Mouse (Mus musculus): ENCODE results near the gene Mpp3. TPM values are rescaled to one million over a fixed set of nuclear protein-coding genes. Genes with fewer than 3 reads are reported as not detected.

Gene Mpp3
- 35.6 and 36.2 TPM in 2 replicates for polyA plus RNA-seq (2016; fragmentation: Nextera tagmentation; extraction: Ambion mirVana)

DNA sequence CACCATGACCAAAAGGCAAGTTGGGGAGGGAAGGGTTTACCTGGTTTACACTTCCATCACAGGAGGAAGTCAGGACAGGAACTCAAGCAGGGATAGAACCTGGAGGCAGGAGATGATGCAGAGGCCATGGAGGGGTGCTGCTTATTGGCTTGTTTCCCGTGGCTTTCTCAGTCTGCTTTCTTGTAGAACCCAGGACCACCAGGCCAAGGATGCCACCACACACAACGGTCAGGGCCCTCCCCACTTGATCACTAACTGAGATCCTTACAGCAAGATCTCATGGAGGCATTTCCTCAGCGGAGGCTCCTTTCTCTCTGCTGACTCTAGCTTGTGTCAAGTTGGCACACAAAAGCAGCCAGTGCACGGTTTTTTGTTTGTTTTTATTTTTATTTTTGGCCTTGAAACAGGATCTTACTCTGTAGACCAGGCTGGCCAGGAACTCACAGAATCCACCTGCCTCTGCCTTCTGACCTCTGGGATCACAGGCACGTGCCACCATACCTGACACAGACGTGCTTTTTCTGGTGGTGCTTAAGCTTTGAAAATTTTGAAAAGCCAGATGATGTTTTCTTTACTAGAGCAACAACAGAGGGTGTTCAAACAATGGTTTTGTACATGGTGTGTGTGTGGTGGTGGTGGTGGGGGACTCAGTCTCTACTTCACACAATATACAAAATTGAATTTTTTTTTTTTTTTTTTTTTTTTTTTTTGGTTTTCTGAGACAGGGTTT is at the start of gene Mpp3:
TSS of gene Mpp3 (minus strand) at position 375 of the 730 bp plus-strand sequence.
- Histone ChIP-seq H3K9me3 (replicated peaks) (no peaks in the 10 kb centered on the region), H3K27ac (peak within 1 kb of the TSS; percentile 90), H3K4me1 (peaks cover 36% of the 10 kb centered on the region), H3K36me3 (no peaks in the 10 kb centered on the region), H3K9ac (peak within 1 kb of the TSS; percentile 83), H3K4me3 (peak within 1 kb of the TSS; percentile 68), H3K27me3 (peaks cover 4% of the 10 kb centered on the region; the same call in 1 of the 2 replicates), H3K4me2 (replicated peaks) (peak within 1 kb of the TSS; percentile 83)
- 73% methylated on average over 6 of the region's 6 CpGs for WGBS
- ATAC-seq (ENCODE audit: low FRiP score), result no peak

DNA sequence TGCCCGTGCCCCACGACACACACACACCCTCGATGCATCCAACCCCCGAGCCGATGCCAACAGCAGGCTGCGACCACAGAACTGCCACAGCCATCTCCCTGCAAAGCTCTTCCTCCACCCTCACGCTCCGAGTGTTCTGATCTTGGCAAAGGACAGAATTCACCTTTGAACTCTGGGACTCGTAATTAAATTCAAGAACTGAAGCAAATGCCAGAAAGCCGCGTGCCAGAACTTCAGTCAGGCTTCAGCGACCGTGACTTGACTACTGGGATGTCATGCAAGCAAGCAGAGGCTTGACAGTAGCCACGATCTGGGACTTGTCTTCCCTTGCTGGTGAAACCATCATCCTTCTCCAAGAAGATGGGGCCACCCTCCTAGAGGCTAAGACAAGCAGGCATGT is 45.5 kb upstream of the Mpp3 start:
- Histone ChIP-seq H3K4me1 (peaks cover 12% of the 10 kb centered on the region), H3K4me2 (replicated peaks) (no peak overlapping the region), H3K36me3 (peaks cover 14% of the 10 kb centered on the region), H3K27me3 (no peaks in the 10 kb centered on the region), H3K9me3 (replicated peaks) (no peaks in the 10 kb centered on the region), H3K4me3 (no peak overlapping the region), H3K9ac (no peak overlapping the region), H3K27ac (no peak overlapping the region)
- 74% methylated on average over 14 of the region's 14 CpGs for WGBS
- no peak for ATAC-seq (ENCODE audit: low FRiP score)

DNA sequence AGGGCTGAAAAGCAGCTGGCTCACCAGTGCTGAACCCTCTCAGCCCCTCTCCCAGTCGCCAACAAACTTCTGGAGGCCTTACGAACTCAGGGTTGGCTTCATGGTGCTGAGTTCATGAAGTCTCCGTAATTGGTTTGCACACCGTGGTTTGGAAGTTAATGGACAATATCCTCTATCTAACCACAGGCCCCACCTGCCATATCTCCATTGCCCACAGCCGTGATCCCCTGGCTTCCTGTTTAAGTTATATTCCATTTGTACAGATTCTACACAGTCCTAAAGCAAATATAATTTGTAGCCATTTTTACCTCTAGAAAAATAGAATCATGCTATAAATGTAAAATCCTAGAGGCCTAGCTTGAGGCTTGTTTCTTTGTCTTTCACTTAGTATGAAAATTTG is 44.5 kb upstream of the Mpp3 start:
- no peak overlapping the region for H3K9ac ChIP-seq
- WGBS, result 89% methylated on average over 5 of the region's 5 CpGs
- H3K27me3 ChIP-seq, result no peaks in the 10 kb centered on the region
- H3K4me2 ChIP-seq (replicated peaks), result no peak overlapping the region
- H3K9me3 ChIP-seq (replicated peaks), result no peaks in the 10 kb centered on the region
- ATAC-seq (ENCODE audit: low FRiP score), result no peak
- H3K27ac ChIP-seq, result no peak overlapping the region
- H3K4me1 ChIP-seq, result peaks cover 12% of the 10 kb centered on the region
- peaks cover 6% of the 10 kb centered on the region; the same call in 1 of the 2 replicates for H3K36me3 ChIP-seq
- H3K4me3 ChIP-seq, result no peak overlapping the region

DNA sequence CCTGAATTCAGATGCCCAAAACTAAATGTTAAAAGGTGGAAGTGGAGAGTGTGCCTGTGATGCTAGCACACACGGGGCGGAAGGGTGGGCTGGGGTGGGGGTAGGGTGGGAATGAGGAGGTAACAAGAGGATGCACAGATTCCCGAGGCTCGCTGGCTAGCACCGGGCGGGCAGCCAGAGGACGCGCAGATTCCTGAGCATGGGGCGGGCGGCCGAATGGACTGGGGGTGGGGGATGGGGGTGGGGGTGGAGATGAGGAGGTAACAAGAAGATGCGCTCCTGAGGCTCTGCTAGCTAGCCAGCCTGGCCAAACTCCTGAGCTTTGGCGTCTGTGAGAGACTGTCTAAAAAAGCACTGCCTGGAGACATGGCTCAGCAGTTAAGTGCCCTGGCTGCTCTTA is 42.2 kb upstream of the Mpp3 start:
- Histone ChIP-seq H3K4me2 (replicated peaks) (peak overlapping the region; percentile 23), H3K4me1 (peaks cover 12% of the 10 kb centered on the region), H3K36me3 (no peaks in the 10 kb centered on the region), H3K27ac (no peak overlapping the region), H3K9ac (no peak overlapping the region), H3K9me3 (replicated peaks) (no peaks in the 10 kb centered on the region), H3K27me3 (no peaks in the 10 kb centered on the region), H3K4me3 (no peak overlapping the region; the same call in 1 of the 2 replicates)
- WGBS, result 7% methylated on average over 13 of the region's 13 CpGs
- ATAC-seq (ENCODE audit: low FRiP score), result no peak

DNA sequence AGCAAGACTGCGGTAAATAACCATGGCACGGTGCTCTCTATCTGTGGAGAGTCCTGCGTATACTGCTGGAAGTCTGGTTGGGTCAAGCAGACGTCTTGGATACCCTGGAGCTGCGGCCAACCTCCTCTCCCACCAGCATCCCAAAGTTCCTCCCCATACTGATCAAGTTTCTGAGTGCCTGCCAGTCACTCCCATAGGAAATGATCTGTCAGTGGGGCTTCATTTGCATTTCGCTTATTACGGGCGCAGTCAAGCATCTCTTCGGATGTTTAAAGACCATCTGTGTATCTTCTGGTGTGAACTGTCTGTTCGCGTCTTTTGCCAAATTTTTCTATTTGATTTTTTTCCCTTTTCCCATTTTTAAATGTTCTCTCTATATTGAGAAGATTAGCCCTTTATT is 41.4 kb upstream of the Mpp3 start:
- no peak overlapping the region for H3K9ac ChIP-seq

DNA sequence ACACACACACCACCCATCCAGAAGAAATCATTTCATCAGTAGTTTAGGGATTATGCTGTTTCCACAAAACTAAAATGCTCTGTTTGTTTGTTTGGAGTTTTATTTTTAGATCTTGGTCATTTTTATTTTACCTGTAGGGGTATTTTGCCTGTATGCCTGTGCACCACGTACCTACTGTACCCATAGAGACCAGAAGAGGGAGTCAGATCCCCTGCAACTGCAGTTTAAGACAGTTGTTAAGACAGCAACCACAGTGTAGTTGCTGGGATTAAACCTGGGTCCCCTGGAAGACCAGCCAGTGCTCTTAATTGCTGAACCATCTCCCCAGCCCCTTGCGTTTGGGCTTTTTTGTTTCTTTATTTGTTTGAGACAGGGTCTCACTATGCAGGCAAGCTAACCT is 40.7 kb upstream of the Mpp3 start:
- no peaks in the 10 kb centered on the region for H3K27me3 ChIP-seq
- no peak overlapping the region for H3K9ac ChIP-seq
- H3K36me3 ChIP-seq, result no peaks in the 10 kb centered on the region

More for the DNA sequence above, 41.4 kb upstream of the Mpp3 start:
- Histone ChIP-seq H3K4me2 (replicated peaks) (no peak overlapping the region), H3K4me1 (peaks cover 12% of the 10 kb centered on the region), H3K4me3 (no peak overlapping the region), H3K9me3 (replicated peaks) (no peaks in the 10 kb centered on the region), H3K27me3 (no peaks in the 10 kb centered on the region), H3K36me3 (no peaks in the 10 kb centered on the region), H3K27ac (no peak overlapping the region)
- no peak for ATAC-seq (ENCODE audit: low FRiP score)
- WGBS, result 47% methylated on average over 11 of the region's 11 CpGs

DNA sequence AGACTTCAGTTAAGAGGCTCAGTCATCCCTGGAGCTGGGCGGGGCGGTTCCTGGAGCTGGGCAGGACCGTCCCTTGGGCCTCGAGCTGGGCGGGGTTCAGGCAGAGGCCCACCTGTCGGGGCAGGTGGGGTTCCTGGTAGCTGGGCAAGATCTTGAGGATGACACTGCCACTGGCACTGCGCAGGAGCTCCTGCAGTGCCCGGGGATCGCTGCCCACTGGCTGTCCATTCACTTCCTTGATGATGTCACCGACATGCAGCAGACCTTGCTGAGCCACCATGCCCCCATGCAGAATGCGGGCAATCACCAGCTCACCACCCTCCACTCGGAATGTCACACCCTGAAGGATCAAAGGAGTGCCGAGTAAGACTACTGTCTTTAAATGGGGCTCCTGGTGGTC is 34.8 kb upstream of the Mpp3 start:
- Histone ChIP-seq H3K4me2 (replicated peaks) (no peak overlapping the region), H3K4me1 (peaks cover 6% of the 10 kb centered on the region), H3K9me3 (replicated peaks) (no peaks in the 10 kb centered on the region), H3K4me3 (no peak overlapping the region), H3K36me3 (peaks cover 28% of the 10 kb centered on the region), H3K27me3 (peaks cover 13% of the 10 kb centered on the region), H3K9ac (no peak overlapping the region), H3K27ac (no peak overlapping the region)
- ATAC-seq (ENCODE audit: low FRiP score), result no peak
- WGBS, result 74% methylated on average over 13 of the region's 13 CpGs

More for the DNA sequence above, 40.7 kb upstream of the Mpp3 start:
- peaks cover 12% of the 10 kb centered on the region for H3K4me1 ChIP-seq
- no peak for ATAC-seq (ENCODE audit: low FRiP score)
- no peaks in the 10 kb centered on the region for H3K9me3 ChIP-seq (replicated peaks)
- H3K4me2 ChIP-seq (replicated peaks), result no peak overlapping the region
- H3K4me3 ChIP-seq, result no peak overlapping the region
- WGBS, result 32% methylated on average over 2 of the region's 2 CpGs
- no peak overlapping the region for H3K27ac ChIP-seq

DNA sequence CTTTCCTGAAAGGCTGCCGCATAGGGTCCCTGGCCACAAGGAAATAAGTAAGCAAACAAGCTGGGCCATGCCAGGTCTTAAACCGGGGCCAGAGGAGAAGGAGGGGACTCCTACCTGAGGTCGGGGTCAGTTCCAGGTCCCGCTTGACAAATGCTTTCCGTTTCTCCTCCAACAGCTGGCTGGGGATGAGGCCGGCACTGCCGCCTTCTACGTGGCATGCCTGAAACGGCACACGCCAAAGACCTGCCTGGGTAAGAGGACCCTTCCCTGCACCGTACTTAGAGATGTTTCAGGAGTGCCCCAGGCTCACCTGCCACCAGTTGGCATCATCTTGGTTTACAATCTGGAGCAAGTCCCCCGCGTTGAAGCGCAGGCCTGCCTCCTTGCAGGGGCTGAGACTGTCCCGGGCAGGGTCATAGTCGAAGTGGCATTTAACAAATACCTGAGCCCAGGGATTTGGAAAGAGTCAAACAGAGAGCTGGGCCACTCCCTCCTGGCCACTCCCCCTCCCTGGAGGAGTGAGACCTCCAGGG is 33.7 kb upstream of the Mpp3 start:
- Histone ChIP-seq H3K27me3 (peaks cover 13% of the 10 kb centered on the region), H3K4me2 (replicated peaks) (peak overlapping the region; percentile 77; the same call in 1 of the 2 replicates), H3K27ac (no peak overlapping the region), H3K9ac (no peak overlapping the region), H3K36me3 (peaks cover 28% of the 10 kb centered on the region), H3K4me1 (peaks cover 6% of the 10 kb centered on the region), H3K4me3 (no peak overlapping the region), H3K9me3 (replicated peaks) (no peaks in the 10 kb centered on the region)
- no peak for ATAC-seq (ENCODE audit: low FRiP score)
- WGBS, result 23% methylated on average over 16 of the region's 16 CpGs

DNA sequence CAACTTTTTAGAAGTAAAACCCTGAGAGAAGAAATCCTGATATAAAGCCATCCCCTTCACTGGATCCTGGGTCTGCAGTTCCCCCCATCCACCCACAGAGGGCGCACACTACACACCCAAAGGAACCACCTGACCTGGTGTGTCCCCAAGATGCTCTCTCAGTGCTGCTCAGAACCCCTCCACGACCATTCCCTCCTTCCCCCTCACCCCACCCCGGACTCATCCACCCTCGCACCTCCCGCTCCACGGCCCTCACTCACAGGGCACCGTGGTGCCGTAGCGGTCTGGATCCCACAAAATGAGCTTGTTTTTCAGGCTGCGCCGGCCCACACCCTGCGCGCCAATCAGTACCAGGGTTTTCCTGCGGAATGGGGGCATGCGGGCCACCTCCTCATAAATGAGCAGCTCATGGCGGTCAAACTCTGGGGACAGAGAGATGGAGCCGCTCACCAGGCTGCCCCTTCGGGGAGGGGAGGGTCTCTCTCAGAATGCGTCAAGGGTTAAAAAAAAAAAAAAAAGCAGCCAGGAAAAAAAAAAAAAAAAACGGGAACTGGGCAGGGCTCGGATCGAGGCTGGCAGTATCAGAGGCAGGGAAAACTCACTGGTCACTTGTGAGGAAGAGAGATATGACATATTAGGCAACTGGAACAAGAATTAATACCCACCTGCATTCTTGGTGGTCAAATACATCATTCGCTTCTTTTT is 33.1 kb upstream of the Mpp3 start:
- Histone ChIP-seq H3K36me3 (peaks cover 28% of the 10 kb centered on the region), H3K4me2 (replicated peaks) (peak overlapping the region; percentile 77), H3K9me3 (replicated peaks) (no peaks in the 10 kb centered on the region), H3K4me3 (peak overlapping the region; percentile 36), H3K27ac (no peak overlapping the region), H3K4me1 (peaks cover 6% of the 10 kb centered on the region), H3K27me3 (peaks cover 13% of the 10 kb centered on the region), H3K9ac (peak overlapping the region; percentile 62)
- 4% methylated on average over 22 of the region's 23 CpGs for WGBS
- ATAC-seq (ENCODE audit: low FRiP score), result peak; percentile 65

DNA sequence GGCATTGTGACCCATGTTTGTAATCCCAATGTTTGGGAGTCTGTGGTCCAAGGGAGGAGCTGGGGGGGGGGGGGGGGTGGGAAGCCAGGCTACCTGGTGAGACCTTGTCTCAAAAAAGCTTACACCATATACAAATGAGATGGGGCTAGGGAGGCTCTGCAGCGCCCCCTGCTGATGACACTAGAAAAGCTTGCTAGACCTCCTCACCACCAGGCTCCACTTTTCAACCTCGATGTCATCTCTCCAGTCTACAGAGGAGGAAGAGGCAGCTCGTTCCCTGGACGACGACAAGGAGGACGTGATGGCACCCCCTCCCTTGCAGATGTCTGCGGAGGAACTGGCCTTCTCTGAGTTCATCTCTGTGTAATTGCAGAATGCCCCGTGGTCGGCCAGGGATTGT is 25.6 kb upstream of the Mpp3 start:
- Histone ChIP-seq H3K4me1 (no peaks in the 10 kb centered on the region), H3K4me2 (replicated peaks) (no peak overlapping the region), H3K4me3 (no peak overlapping the region), H3K36me3 (peaks cover 3% of the 10 kb centered on the region; the same call in 1 of the 2 replicates), H3K27ac (no peak overlapping the region), H3K9me3 (replicated peaks) (no peaks in the 10 kb centered on the region), H3K27me3 (no peaks in the 10 kb centered on the region; the same call in 1 of the 2 replicates), H3K9ac (no peak overlapping the region)
- WGBS, result 23% methylated on average over 9 of the region's 9 CpGs
- ATAC-seq (ENCODE audit: low FRiP score), result no peak

DNA sequence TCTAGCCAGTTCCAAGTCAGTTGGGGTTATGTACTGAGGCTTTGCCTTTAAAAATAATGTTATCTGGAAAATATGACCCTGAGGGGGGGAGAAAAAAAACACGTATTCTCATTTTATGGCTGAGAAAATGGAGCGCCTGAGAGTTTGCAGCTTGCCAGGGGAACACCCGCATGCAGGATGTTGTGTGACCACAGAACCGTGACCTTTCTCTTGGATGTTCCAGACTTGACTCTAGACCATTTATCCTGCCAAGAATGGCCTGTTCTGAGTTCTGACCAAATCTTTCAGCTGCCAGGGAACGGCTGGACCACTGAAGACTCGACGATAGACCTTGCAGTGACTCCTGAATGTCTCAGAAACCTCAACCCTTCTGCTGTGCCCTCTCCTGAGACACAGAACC is 24.9 kb upstream of the Mpp3 start:
- no peak for ATAC-seq (ENCODE audit: low FRiP score)

DNA sequence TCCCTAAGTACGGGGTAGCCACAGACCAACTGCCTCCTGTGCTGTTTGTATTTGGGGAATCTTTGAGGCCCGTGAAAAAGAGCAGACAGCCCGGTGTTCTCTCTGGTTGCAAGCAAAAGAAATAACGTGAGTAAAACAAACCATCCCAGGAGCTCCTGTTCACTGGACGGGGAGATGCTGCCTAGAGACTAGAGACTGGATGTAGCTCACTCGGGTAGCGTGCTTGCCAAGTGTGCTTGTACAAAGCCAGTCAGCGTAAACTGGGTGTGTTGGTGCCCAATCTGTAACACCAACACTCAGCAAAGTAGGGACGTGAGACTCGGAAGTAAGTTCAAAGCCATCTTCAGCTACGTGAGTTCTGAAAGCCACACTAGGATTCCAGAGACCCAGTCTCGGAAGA is 24.4 kb upstream of the Mpp3 start:
- Histone ChIP-seq H3K9me3 (replicated peaks) (no peaks in the 10 kb centered on the region), H3K4me1 (no peaks in the 10 kb centered on the region), H3K27ac (no peak overlapping the region), H3K4me2 (replicated peaks) (no peak overlapping the region), H3K9ac (no peak overlapping the region), H3K27me3 (no peaks in the 10 kb centered on the region; the same call in 1 of the 2 replicates), H3K36me3 (no peaks in the 10 kb centered on the region), H3K4me3 (no peak overlapping the region)
- no peak for ATAC-seq (ENCODE audit: low FRiP score)
- 85% methylated on average over 12 of the region's 12 CpGs for WGBS

More for the DNA sequence above, 24.9 kb upstream of the Mpp3 start:
- H3K27ac ChIP-seq, result no peak overlapping the region
- no peak overlapping the region for H3K9ac ChIP-seq
- no peak overlapping the region for H3K4me2 ChIP-seq (replicated peaks)
- no peaks in the 10 kb centered on the region for H3K4me1 ChIP-seq
- no peaks in the 10 kb centered on the region; the same call in 1 of the 2 replicates for H3K27me3 ChIP-seq
- no peak overlapping the region for H3K4me3 ChIP-seq
- no peaks in the 10 kb centered on the region for H3K36me3 ChIP-seq
- no peaks in the 10 kb centered on the region for H3K9me3 ChIP-seq (replicated peaks)
- 88% methylated on average over 7 of the region's 7 CpGs for WGBS
